Mouse (Mus musculus) spleen, postnatal 36 days (tissue): ENCODE results near the gene Smndc1.

ENCODE experiments used
- DNase-seq, 2 experiments: peaks; one replicate each; pipeline ENCODE4 v3.0.0; 2022; ENCODE audit warnings: low spot score in 2 of 2, mixed read lengths in 1 of 2

Smndc1 gene

GRCm38 (mm10) chr19:53343174-53343881, 47.0 kb downstream of the Smndc1 start:
- no peak for DNase-seq

GRCm38 (mm10) chr19:53340423-53340822, 50.0 kb downstream of the Smndc1 start:
- DNase-seq: no peak

GRCm38 (mm10) chr19:53335241-53335640, 55.1 kb downstream of the Smndc1 start:
- DNase-seq: no peak

GRCm38 (mm10) chr19:53333730-53334129, 56.6 kb downstream of the Smndc1 start:
- no peak for DNase-seq

GRCm38 (mm10) chr19:53331882-53332500, 58.4 kb downstream of the Smndc1 start:
- no peak for DNase-seq

GRCm38 (mm10) chr19:53329992-53330381, 60.4 kb downstream of the Smndc1 start:
- DNase-seq: peak; percentile 62 to 65
